Mouse (Mus musculus): ENCODE measurements around the gene Hoxd12.
A peak's percentile ranks its signal among the peaks of the same experiment; 100 is the strongest.

Hoxd12 gene

DNA sequence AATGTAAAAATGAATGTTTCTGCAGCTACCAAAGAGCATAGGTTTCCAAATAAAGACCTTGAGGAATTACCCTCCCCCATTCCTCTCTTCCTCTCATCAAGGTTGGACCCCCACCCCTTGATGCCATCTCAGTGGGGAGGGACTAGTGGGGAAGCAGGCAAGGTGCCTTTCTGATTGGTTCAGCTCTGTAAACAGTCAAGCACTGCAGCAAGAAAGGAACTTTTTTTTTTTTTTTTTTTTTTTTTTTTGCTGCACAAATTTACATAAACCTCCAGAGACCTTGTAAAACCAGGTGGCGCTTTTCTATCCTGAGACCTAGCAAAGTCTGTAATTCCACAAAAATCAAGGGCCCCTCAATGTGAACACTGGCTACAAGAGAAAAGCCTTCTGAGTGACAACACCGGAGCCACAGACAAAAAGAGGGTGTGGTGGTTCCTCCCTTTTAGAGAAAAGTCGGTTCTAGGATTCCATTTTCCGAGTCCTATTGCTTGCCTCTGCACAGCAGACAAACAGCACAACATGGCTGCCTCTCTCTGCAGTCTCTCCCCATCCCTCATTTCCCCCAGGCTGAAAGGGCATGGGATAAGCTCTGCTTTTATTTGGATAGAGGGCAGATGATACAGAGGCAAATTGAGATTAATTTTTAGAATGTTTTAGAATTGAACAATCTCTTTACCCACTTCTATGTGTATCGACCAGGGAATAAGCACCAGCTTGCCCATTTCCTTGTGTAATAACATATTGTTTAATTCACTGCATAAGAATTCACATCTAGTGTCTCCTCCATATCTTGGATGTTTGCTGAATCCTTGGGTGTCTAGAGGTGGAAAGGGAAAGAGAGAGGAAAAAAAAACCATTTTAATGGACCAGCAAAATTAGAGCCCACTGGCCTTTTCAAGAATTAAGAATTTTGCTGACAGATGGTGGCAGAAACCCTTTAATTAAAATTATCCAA, 34.9 kb downstream of the Hoxd12 start:
- no peak for DNase-seq (ENCODE audit: low spot score in 2 of 2)

DNA sequence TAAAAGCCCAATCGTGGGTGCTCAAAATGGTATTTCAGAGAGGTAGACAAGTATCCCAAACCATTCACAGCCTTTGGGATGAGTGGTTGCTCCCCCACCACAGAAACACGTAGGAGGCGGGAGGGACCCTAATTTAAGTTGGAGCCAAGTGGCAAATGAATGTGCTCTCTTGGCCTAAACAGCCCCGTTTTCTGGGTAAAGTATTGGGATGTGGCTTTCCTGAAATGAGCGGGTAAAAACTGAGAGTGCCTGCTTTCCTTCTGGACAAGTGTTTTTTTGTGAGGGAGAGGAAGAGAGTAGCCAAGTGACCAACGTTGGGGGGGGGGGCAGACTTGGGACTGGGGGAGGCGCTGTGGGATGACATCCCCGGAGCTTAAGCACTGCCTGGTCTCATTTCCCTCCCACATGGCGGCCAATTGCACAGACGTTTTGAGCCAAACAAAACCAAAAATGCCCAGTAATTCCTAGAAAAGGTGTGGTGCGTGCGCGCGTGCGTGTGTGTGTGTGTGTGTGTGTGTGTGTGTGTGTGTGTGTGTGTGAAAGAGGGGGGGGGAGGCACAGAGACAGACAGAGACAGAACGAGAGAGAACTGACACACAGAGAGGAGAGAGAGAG, 36.2 kb downstream of the Hoxd12 start:
- DNase-seq (ENCODE audit: low spot score in 2 of 2): no peak

DNA sequence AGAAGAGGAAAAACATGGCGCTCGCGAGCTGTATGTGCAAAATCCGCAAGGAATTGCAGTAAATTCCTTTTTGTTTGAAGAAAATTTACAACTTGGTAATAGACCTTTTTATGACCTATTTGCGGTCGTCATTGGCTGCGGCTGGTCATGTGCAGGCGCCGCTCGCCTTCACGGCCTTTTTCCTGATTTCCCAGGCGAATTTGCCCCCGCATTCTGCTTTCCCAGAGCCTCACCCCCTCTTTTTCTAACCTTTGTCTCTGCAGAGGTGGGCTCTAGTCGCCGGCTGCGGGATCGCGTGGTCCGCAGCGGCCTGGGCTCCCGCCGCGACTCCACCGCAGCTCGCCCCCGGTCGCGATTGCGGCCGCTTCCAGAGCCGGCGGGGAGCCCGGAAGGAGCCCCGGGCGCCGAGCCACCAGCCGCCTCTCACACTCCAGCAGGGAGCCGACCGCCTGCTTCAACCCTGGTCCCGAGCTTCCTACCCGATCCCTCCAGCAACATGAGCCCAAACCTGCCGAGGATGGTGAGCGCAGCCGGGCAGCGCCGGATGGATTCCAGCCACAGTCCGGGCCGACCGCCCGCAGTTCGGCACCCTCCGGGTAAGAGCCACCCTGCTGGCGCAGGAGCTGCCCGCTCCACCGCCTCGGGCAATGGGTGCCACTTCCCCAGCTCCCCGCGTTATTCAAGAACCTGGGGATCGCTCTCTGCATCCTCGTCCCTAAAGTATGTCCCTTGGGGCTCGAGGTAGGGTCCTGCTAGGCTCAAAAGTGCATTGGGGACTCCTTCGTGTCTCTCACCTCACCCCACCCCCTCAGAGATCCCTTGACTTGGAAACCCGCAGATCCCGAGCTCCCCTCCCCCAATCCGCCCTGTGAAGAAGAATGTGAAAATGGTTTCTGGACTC, 37.2 kb downstream of the Hoxd12 start, which contains the start of the genes Hoxd3 and Hoxd4:
Hoxd3 (plus strand) TSS at position 207 of the 901 bp plus-strand sequence.
Hoxd4 (plus strand) TSS at position 209 of the 901 bp plus-strand sequence.
- no peak for DNase-seq (ENCODE audit: low spot score in 2 of 2)

DNA sequence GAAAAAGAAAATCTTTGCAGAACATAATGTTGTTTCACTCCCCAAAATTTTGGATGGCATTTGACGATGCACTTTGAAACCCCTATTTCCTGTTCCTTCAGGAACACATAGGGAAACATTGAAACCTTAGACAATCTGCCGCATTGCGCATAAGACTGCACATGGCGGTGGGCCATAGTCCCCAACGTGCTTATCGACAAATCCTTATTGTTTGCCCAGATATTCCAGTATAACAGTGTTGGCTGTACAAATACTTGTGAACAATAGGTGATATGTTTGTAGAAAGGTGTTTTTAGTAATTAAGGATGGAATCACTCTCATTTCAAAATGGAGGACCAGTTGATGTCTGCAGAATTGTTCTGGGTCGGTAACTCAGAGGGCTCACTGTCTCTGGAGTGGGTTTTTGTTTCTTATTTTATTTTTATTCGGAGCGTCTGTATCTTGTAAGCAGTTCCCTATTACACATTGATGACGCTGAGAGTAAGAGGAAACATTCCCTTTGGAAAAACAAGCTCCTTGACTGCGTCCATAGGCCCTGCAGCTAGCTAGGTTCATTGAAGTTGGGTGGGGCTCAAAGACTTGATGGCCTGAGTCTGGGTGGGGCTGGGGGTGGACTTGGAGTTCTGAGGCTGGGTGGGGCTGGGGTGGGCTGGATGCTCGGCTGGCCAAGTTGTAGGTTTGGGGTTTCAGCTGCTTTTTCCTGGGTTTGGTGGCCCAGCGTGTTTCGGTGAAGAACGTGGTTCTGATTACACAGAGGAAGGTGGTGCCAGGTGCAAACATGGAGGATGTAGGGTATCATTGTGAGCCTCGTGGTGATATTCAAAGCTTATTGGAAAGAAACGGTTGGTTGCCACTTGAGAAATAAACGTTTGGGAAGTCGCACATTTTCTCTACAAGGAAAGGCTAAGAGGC, 38.7 kb downstream of the Hoxd12 start:
- no peak for DNase-seq (ENCODE audit: low spot score in 2 of 2)

DNA sequence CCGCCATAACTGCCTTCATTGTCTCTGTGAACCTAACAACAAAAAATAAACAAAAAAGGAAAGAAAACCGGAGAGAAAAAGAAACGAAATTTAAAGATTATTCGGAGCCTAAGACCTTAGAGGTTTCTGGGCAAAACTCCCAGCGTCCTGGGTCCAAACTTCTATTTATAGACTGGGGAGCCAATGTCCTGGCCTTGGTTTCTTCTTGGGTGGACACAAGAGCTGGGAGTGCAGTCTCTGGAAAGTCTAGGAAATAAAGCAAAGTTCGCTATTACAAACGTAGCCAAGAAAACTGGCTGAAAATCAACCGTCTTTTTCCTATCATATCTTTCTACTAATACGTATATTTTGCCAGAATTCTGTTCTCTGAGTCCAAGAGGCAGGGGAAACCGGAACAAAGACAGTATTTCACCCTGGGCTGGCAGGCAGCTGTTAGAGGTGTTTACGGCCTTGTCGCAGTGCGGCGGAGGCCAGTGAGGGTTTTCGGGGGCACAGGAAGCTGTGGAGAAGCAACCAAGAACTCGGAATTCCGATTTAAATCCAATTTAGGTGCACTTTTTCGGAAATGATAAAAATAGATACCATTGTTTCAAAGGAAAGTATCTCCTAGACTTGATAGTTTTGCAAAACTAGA, 39.5 kb downstream of the Hoxd12 start:
- no peak for DNase-seq (ENCODE audit: low spot score in 2 of 2)

DNA sequence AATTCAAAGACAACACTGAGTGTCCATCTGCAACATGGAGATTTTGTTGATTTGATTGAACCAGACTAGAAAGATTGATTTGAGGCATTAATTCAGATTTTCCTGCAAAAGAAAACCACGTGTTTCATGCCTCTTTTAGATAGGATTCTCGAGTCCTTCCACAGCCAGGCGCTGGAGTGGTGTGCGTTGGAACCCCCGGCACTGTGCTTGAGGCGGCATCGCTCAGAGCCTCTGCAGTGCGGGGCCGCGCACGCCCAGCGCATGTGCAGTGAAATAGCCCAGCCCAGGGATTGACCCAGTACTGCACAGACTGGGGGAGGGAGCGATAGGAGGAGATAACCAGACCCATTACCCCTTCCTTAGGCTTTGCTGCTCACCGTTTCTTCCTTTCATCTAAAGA, 40.1 kb downstream of the Hoxd12 start:
- no peak for DNase-seq (ENCODE audit: low spot score in 2 of 2)

DNA sequence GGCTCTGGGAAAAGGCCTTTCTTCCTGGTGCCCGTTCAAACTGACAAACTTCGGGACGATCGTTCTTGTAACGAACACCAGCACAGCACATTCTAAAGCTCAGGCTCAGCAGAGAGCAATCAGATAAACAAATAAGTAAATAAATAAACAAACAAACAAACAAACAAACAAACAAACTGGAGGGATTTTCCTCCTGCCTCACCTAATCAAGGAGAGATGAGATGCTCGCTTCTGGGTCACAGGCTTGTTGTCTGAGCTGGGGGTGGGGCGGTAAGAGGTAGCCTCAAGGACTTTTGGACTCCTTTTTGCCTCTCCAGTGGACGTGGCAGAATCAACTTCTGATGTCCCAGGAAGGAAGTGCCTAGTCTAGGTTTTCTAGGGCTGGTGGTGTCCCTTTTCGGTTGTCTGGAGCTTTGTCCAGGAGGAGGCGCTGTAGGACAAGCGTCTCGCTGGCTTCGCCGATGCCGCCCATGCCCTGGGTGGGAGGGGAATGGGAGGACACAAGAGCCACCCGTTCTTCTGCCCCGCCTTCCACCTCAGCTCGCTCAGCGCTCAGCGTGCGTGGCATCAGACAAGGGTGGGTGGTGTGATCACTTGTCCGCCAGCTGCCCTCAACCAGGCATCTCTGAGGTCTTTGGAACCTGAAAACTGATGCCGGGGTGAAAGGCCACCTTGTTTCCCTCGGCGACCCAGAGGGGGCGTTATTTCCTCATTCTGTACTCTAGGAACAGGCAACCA, 40.9 kb downstream of the Hoxd12 start:
- peak; percentile 66 to 74 for DNase-seq (ENCODE audit: low spot score in 2 of 2)

DNA sequence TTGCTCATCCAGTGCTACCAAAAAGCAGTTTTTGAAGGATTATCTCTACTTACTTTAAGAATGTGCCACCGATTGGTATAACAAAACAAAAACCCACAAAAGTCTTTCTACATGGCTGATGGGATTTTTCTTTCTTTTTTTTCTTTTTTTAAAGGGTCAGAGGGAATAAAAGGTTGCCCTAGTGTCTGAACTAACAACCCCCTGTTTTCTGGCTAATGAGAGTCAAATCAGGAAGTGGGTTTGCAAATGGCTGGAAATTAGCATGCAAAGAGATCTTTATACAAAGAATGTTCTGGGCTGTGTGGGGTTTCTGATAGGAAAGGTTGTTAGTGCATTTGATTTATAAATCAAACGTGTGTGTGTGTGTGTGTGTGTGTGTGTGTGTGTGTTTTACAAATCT, 45.6 kb downstream of the Hoxd12 start:
- no peak for DNase-seq (ENCODE audit: low spot score in 2 of 2)

DNA sequence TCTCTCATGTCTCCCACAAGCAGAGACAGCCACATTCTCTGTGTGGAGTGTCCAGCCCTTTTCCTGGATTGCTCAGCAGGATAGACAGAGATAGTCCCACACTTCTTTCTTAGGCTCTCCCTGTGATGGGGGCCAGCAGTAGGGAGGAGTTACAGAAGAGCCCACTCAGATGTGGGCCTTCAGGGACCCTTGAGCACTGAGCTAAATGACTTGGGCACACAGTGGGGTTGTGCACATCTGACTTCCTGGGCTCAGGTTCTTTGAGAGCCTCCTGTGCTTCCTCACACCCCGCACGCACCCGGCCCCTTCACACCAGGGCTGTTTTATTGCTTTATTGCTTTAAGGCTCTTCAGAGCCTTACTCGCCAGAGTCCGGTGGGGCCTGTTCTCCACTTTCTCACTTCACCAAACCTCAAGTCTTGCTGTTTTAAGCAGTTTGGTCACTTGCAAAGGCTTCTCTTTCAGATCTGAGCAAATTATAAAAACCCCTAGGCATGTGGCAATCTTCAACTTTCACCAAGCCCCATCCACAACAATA, 46.2 kb downstream of the Hoxd12 start:
- DNase-seq (ENCODE audit: low spot score in 2 of 2): no peak

DNA sequence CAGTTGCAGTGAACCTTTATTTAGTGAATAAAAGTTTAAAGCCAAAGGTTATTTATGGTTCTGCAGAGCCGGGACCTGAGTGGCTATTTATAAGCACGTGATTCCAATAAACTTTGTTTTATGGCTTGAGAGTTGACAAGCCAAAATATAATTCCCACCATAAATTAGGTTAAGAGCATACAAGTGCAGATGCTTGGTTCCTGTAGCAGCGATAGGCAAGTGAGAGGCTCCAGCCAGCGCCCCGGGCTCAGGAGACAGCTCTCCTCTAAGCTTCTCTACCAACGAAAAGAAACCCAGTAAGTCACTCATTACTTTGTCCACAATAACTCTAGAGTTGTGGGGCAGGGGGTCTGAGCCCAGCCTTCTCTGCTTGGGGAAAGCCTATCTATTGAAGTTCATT, 47.1 kb downstream of the Hoxd12 start:
- DNase-seq (ENCODE audit: low spot score in 2 of 2): no peak

DNA sequence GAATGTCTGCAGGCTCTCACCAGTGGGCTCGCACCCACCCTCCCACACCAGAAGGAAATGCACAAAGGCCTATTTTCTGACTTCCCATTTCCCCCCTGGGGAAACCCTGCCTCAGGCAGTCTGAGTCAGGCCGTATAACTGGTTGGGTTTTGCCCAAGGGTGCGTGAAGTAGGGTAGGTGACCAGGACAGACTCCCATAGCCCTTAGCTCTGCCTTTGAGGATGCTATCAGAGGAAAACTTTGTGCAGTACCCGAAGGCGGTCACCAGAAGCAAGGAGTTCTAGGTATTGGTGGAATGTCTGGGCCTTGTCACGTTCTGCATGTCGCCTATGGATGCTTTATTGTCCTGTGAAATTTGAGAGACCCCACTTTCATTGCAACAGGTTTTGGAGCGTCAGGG, 48.1 kb downstream of the Hoxd12 start:
- no peak for DNase-seq (ENCODE audit: low spot score in 2 of 2)

DNA sequence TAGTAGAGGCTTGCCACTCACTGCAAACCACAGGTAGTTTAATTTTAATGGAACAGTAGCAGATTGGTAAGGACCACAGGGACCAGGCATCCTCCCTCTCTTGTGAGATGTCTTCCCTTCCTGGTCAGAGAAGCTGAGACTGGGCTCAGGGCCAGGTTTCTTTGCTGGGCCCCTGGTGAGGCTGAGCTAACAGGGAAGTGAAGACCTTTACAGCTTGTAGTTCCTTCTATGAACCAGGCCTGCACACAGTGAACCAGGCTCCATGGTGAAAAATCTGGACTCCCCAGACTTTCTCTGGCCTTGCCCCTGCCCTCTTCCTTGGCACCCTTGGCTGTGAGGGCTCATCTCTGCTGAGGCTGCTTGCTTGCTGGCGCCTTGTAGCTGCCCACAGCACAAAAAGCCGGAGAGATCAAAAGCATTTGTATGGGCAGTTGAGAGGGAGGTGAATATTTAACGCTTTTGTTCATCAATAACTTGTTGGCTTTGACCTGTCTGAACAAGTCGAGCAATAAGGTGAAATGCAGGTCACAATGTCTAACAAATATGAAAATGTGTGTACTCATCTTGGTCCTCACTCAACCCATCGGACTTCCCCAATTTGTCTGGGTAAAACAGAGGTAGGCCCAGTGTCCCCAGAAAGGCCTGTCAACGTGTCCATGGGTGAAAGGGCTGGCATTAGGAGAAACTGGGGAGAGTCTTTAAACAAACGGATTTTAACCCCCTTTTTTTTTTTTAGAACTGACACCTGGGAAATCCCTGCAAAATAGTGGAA, 49.6 kb downstream of the Hoxd12 start:
- DNase-seq (ENCODE audit: low spot score in 2 of 2): no peak

DNA sequence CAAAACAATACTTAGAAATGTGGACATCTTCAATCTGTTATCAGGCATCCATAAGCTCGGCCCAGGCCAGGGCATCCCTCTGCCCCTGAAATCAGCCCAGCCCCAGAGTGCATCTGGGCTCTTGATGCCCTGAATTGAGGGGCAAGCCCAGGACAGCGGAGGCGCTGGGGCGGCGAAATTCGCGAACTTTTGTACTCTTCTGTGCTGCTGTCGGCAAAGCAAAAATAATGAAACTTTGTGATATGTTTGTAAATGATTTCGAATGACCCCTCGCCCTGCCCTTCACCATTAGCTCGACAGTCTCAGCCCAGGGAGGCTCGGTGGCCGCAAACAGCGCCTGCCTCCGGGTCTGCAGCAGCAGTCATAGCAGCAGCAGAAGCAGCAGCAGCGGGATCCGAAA, 50.4 kb downstream of the Hoxd12 start:
- no peak for DNase-seq (ENCODE audit: low spot score in 2 of 2)

DNA sequence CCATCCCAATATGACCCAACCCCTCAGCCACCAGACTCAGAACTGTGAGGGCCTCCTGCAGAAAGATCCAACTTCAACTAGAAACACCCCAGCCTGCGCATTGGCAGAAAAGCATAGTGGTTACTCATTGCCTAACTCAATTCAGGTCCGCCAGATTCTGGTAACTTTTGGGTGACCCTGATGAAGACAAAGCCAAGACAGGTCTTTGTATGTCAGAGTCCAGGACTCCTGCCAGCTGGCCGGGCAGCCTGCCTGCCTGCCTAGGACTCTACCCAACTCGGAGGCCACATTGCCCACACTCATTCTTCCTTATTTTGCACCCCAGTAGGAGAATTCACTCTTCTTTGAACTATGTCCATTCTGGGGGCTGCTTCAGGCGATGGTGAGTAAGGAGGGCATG, 51.7 kb downstream of the Hoxd12 start, which contains the start of gene Gm28230:
Gm28230 (plus strand) TSS at position 178 of the 400 bp plus-strand sequence.
- no peak for DNase-seq (ENCODE audit: low spot score in 2 of 2)

DNA sequence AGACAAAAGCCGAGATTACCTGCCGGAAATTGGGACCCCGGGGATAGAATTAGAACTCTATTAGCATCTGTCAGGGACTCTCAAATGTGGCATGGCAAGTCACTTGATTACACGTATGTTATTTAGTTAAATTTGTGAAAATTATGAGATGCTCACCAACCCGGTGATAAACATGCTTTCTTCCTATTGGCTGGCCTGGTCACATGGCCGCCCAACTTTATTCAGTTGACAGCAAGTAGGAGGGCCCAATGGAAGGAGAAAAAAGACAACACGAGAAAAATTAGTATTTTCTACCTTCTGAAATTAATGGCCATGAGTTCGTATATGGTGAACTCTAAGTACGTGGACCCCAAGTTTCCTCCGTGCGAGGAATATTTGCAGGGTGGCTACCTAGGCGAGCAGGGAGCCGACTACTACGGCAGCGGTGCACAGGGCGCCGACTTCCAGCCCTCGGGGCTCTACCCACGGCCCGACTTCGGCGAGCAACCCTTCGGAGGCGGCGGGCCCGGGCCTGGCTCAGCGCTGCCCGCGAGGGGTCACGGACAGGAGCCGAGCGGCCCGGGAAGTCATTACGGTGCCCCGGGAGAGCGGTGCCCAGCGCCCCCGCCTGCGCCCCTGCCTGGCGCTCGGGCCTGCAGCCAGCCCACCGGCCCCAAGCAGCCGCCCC, 52.3 kb downstream of the Hoxd12 start:
- DNase-seq (ENCODE audit: low spot score in 2 of 2): no peak

All from heart, adult 9 months (tissue).